Mouse (Mus musculus) ZHBTc4 (cell line): Measurements from ENCODE around the gene Setd7.
"Not testable (repeated sequence)": the region's sequence is repeated elsewhere in the genome, so short reads cannot be mapped to it uniquely, and the experiment has no call there.

ENCODE experiments used
- DNase-seq: peaks from one replicate; pipeline ENCODE4 v3.0.0-alpha.2; 2011; ENCODE audit warnings: low read depth, low spot score

The Setd7 gene

DNA sequence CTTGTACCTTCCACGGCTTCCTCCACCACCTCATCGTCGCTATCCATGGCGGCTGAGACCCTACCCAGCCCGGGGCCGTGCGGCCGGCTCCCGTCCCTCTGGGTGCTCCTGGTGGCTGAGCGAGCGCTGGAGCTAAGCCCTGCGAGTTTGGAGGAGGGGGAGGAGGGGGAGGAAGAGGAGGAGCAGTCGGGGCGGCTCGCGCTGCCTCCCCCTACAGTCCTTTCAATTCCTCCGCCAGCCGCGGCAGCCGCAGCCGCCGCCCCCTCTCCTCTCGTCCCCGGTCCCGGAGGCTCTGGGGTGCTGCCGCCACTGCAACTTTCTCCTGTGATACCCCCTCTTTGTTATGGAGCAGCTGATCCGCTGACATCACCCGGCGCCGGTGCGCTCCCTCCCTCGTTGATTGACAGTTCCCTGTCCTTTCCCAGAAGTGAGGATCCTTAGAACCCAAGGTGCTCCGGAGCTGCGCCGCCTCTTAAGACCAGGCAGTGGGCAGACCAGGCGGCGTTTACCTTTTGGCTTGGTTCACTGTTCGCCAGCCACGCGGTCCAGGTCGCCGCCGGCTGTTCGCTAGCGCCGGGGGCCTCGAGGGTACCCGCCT is at the start of gene Setd7:
Gene Setd7, minus strand, starts transcription at position 369 of the 598 bp plus-strand sequence.
- DNase-seq, result peak; percentile 85

DNA sequence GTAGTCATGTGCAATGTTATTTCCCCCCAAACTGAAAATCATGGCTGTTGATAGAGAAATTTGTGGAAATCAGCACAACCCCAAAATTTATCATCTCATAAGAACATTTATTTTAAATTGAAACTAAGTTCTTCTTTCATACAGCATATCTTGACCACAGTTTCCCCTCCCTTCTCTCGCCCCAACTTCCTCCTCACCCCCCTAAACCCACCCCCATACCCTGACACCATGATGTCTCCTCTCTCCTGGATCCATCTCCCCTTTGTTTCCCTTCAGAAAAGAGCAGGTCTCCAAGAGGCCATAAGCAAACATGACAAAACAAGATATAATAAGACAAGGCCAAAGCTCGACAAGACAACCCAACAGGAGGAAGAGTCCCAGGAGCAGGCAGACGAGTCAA is 43.8 kb upstream of the Setd7 start:
- no peak for DNase-seq

DNA sequence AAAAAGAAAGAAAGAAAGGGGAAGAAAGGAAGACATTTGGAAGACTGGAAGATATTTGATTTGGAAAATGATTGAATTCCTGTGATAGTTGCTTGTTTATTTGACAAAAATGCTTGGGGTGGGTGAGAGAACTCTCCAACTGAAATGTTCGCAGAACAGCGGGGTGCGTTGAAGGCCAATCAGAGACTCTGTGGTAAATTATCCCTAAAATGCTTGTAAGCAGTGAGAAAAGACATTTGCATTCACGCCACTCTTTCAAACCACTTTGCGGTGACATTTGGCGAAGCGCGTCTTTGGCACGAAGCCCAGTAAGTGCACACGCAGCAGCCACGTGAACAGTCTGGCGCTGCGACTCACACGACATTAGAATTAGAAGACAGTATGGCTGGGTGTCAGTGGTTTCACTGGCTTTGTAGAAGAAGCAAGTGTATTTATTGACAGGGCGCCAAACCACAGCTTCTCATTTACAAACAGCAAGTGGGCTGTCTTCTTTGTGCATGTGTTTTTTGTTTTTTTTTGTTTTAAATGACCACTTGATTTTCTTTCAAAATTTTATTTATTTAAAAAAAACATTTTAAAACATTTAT is 43.1 kb upstream of the Setd7 start:
- DNase-seq, result peak; percentile 36

DNA sequence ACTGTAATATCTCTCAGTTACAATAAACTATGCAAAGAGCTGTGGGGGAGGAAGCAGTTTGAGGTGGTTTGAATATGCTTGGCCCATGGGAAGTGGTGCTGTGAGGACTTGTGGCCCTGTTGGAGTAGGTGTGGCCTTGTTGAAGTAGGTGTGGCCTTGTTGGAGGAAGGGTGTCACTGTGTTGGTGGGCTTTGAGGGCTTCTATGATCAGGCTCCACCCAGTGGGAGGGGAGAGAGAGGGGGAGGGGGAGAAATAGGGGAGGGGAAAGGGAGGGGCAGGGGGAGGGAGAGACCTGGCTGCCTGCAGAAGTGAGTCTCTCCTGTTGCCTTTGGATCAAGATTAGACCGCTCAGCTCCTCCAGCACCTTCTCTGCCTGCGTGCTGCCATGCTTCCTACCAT is 40.8 kb upstream of the Setd7 start:
- peak; percentile 90 for DNase-seq

DNA sequence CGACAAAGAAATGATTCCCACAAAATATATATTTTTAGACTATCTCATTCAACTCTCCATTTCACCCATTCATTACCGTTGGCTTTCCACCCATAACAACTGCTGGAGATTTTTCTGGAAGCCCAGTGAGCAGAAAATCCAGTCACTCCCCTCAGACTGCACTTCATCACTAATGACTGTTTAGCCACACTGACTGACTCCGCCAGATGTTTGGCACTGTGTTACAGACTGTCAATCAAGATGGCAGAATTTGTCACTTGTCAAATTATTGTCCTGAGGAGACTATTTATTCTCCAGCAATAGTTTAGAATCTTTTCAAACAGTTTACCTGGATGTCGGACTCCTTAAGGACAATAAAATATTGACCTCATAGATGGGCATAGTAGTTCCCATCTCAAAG is 40.0 kb upstream of the Setd7 start:
- DNase-seq, result no peak

DNA sequence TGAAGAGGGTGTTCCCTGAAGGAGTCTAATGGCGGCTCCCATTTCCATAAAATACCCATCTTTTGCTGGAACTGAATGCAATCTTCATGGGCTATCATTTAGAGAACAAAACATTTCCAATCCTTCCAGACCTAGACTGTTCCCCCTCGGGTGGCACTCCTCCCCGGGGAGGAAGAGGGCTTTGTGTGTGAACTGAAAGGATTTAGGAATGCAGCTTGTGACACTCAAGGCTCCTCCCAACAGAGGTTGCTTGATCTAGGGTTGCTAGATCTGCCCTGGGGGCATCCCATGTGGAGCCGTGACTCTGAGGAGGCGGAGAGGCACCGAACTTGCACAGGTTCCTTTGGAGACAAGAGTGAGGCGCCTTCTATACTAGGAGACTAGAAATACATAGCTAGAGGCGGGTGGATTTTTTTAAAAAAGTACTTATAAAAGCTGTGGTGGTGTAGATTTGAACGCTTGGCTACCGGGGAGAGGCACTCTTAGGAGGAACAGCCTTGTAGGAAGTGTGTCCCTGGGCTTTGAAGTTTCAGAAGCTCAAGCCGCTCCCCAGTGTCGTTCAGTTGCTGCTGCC is 38.5 kb upstream of the Setd7 start:
- DNase-seq, result peak; percentile 97

DNA sequence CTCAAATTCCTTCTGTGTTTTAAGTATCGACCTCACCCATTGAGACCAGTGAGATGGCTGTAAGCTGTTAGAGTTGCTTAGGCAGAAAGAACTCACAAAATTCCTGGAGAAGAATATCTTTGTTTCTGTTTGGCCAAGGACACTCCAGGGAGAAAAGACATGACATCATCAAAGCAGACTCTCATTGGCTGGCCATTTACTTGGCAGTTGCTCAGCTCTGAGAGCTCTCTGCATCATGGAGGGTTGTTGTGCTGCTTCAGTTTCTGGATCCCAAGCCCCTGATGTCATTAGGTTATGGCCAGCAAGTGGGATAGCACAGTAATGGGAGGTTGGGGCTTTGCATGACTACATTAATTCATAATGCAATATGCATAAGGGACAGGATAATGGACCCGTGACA is 35.9 kb upstream of the Setd7 start:
- peak; percentile 53 for DNase-seq

DNA sequence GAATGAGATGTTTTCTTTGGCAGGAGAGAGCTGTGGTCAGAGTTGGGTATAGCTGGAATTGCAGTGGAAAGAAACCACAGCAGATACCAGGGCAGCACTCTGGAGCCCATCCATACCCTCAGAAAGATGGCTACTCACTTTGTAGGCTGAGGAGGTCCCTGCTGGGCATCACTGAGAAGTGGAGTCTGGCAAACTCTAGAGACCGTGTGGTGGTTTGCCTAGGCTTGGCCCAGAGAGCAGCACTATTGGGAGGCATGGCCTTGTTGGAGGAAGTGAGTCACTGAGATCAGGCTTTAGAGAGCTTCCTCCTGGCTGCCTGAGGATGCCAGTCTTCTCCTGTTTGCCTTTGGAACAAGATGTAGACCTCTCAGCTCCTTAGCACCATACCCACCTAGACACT is 32.8 kb upstream of the Setd7 start:
- DNase-seq, result no peak

DNA sequence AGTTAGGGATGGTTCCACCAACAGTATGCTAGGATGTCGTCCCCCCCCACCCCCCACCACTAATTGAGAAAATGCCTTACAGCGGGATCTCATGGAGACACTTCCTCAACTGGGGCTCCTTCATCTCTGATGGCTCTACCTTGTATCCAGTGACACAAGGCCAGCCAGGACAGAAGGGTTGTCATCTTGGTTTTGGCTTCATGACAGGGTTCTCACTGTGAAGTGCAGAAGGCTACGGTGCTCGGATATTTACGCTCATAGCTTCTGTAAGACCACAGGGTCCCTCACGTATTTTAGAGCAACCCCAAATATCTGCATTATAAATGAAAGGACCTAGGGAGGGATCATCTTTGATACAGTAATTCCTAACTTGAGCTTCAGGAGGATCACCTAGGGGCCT is 30.9 kb upstream of the Setd7 start:
- no peak for DNase-seq

DNA sequence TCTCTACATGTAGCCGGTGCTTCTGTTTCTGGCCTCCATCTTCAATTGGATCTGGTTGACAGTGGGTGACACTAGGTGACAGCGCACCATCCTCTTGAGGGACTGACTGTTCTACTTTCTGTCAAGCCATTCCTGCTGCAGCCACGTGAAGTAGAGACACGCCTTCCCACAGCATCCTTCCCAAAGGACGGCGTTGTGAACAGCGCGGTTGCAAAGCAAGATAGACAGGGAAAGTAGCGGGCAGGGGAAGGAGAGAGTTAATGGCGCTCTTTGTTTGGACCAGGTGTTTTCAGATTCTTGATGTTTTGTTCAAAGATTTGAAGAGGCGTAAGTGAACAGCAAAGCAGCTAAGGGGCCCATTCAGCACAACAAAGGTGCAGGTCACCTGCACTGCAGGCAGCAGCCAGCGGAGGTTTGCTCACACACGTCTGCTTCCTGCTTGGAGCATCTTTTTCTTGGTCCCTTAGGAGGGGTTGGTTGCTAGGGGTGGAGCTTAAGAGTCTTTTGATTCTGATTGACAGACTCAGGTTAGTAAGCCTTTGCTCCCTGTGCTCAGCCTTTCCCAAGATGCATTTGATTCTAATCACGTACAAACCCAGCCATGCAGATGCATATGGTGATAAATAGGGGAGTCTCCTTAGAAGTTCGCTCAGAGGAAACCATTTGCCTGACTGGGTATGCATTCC is 29.7 kb upstream of the Setd7 start:
- peak; percentile 89 for DNase-seq

DNA sequence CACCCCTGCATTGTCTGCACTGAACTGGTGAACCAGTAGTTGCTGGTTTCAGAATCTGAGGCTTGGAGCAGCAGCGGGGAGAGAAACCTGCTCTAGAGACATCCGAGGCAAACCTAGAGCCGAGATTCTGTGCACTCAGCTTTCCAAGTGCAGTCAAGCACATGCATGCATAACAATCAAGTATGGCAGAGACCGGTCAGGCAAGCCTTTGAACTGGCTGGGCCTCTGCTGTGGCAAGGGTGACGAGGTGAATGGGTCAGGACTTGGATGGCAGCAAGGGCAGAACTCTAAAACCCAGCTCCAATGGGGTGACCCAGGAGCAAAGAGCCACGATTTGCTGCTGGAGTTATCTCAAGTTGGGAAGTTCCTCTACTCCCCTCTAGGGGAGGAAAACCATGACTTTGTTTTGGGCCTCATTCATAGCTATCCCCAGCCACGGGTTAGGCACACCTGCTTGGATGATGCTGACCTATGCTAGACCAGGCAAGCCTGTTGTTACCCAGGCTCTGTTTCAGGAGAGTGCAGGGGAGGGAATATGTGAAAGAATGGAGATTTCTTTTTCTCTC is 27.1 kb upstream of the Setd7 start:
- DNase-seq, result peak; percentile 76

DNA sequence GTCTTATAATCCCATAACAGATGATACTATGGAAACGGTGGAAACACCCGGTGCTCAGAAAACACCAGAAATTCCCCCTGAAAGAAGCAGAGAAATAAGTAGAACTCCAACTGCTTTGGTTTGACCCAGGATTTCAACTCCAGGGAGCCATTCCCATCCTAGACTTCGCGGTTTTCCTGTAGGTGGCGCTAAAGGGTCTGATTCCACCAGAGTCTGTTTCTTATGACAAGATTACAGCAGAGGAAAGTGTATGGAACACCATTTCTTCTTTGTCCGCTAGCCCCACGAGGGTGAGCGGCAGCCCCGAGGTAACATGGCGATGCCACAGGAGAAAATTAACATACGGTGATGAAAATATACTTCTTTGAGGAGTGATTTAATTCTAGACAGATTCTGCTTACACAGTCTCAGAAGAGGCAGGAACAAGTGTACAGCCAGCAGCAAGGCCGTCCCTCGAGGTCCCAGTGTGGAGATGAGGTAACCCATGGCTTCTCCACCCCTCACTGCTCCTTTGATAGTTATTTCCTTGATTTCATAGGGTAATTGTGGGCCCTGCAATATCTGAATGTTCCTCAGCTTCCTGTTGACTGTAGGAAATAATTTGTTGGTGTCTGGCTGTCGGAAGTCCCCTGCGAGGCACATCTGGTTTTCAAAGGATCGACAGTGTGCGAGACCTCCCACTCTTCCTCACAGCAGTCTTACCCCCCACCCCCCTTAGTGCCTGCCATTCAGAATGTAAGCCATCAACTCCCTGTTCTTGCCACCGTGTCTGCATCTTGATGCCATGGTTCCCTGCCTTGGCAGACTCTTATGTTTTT is 23.1 kb upstream of the Setd7 start:
- peak; percentile 78 for DNase-seq

DNA sequence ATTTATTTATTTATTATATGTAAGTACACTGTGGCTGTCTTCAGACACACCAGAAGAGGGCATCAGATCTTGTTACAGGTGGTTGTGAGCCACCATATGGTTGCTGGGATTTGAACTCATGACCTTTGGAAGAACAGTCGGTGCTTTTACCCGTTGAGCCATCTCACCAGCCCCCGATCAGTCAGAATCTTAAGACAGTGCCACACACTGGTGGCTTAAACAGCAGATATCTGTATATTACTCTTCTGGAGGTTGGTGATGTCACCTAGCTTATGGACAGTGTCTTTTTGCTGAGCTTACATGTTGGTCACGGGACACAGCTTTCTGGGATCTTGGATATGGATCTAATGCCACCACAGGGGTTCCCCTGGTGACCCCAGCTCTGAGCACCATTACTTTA is 18.6 kb upstream of the Setd7 start:
- not testable (repeated sequence) for DNase-seq

DNA sequence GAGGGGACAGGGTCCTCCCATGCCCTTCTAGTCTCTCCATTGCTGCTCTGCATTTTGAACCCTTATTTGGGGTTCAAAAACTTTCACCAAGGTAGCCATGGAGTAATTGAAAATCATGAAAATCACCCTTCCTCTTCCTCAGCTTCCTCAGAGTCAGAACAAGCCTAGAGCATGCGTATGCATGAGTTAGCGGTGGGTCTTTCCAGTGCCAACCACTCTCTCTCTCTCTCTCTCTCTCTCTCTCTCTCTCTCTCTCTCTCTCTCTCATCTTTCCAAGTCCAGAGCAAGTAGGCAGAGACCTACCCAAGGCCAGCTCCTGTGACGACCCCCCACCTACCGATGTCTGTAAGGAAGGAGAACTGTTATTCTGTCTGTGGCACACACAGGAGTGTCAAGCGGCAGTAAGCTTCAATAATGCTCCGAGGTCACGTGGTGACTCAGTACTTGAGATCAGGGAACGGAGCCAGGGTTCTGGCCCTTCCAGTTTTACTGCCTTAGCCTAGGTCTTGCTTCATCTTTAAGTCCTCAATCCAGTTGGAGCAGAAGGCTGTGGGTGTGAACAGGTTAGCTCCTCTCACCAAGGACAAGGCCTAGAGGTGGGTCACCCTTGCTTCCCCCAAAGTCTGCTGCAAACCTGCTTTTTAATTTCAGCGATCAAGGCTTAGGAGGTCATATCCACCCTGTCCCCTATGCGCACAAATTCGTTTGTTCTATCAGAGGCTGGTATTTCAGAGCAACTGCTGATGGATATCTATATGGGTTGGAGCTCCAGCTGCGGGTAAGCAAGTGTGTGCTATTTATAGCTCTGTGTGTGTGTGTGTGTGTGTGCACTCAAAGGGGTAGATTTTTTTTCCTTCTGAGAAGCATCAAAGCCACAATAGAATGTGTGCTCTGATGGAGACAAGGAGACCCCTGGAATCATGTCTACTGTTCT is 17.4 kb upstream of the Setd7 start:
- no peak for DNase-seq

DNA sequence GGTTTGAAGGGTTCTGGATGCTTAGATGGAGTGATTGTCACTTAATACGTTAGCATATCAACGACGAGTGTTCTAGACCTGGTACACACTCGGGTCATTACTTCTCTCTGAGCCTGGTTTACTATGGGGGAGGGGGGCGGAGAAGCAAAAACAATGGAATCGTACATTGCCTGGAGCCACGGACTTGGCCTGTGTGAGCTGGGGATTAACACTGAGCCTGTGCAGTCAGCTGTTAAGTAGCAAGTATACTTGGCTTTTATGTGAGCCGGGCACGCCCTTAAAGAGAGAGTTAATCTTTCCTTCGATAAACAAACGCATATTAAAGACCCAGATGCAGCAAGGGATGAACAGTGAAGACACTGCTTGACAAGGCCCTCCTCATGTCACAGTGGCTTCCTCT is 16.7 kb upstream of the Setd7 start:
- DNase-seq, result peak; percentile 39

DNA sequence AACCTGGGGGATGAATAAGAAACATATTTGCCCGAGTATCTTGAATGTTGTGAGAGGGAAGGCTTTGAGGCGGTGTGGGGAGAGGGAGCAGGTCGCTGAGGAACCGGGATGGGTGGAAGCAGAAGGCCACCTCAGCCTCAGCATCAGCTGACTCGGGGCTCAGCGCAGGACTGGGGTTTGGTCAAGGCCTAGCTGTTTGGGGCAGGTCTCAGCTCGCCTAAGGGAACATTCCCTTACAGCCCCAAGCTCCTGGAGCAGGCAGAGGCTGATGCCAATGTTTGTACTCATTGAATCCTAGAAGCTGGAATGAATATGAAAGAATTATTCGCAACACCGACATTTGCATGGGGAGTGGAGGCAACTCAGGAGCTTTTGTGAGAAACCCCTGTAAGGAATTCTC is 13.2 kb upstream of the Setd7 start:
- peak; percentile 35 for DNase-seq

DNA sequence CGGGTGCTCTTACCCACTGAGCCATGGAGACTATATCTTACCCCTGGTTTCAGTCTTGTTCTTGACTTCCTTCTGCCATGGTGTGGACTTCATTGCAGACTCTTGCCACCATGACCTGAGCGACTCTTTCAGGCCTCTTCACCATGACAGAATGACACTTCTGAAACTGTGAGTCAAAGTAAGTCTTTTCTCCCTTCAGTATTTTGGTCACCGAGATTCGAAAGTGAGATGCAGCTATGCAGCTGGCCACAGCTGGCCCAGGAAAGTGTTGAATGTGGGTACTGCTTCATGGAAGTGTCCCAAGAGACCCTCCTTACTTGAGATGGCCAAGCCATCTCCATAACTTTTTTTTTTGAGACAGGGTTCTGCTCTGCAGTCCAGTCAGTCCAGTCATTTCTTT is 9.5 kb upstream of the Setd7 start:
- DNase-seq, result no peak

DNA sequence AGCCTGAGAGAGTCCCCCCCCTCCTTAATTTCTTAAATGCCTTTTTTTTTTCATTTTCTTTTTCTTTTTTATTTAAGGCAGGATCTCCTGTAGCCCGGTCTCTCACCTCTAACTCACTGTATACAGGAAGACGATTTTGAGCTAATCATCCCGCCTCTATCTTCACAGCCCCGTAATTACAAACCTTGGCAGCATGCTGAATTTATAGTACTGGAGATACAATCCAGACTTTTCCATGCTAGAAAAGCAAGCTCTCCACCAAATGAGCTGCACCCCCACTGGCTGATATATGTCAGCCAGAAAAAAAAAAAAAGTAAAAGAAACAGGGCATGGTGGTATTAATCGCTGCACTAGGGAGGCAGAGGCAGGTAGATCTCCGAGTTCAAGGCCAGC is 1.3 kb upstream of the Setd7 start:
- DNase-seq, result no peak

DNA sequence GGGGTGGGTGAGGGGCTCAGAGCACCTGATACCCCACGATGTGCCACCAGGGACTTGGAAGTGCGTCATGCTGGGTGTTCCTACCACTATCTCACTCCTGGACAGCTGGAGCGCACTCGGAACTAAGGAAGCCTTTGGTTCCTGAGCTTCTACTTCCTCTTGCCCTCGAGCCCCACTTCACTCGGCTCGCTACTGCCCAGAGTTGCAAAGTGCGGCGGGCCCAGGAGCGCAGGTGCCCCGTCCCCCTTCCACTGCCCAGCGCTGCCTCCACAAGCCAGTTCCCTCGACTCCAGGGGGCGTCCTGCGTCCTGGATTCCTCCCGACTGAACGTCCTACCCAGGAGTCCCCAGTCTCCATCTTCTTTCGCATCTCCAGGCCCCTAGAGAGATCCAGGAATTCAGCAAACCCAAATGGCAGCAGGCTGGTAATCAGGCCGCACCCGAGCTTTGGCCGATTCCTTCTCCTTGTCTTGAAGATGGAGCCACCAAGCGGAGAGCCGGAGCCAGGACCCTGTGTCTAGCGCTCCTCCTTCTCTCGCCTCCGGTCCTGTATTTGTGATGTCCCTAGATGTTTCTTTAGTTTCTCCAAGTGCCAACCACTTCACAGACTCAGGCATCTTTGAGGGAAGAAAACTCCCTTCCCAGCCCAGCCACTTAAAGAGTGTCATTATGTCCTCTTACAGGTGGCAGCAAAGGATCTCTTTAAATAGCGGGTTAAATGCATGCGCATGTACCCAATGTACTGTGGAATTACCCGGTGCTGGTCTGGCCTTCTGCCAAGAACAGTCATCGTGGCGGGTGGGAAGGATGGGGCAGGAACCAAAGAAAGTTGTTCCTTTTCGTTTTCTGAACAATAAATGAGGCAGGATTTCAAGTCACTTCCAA is 672 bp upstream of the Setd7 start:
- peak; percentile 70 for DNase-seq
